Mouse (Mus musculus): ENCODE results near the gene Sec22b. TPM values are rescaled to one million over a fixed set of nuclear protein-coding genes. Genes with fewer than 3 reads are reported as not detected.

The Sec22b gene
- 42.0 to 57.1 TPM (median 50.8 TPM) in 4 replicates for total RNA-seq (2023)

GRCm38 (mm10) chr3:97900516-97901490, at the start of gene Sec22b:
Gene Sec22b (plus strand): TSS chr3:97901190.

DNA sequence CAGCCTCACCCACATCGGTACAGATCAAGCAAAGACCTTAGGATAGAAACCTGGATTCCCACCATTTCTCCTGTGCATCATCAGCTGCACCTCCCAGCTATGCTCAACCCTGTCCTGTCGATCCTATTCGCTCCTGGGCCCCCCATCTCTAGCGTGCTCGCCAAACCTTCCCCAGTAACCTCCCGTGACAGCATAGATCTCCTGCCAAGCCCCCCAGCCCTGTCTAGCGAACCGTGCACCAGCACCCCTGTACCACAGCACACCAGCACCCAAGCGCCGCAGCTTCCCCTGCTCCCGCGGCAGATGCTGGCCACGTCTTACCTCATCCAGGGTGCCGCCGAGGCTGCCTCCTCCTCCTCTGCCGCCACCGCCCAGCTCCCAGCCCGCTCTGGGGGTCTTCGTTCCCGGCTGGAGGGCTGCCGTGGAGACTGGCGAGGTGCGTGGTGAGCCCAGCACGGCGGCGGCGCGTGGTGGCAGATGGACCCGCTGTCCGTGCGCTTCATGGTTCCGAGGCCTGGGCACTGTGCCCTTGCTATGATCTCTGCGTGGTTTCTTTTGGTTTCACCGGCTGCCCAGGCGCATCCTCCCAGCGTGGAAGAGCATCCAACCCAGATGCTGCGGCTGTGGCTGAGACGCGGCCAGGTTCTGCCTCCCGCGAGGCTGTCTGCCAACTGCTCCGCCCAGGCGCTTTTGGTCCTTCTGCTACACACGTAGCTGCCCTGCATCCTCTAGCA, 12.7 kb upstream of the Sec22b start, which contains the start of gene Pde4dip:
Pde4dip (minus strand) TSS at position 540 of the 734 bp plus-strand sequence.

Other genes starting within 250 kb of the Sec22b start
- 8.1 to 10.1 TPM (median 8.5 TPM) in 4 replicates for gene Prkab2, start 243.0 kb upstream of the Sec22b start, total RNA-seq (2023)
- not detected in 4 replicates for gene Gm17651, start 226.5 kb upstream of the Sec22b start, total RNA-seq (2023)
- 16.5 to 21.0 TPM (median 18.9 TPM) in 4 replicates for gene Pde4dip, start 12.5 kb upstream of the Sec22b start, total RNA-seq (2023)
- 284 to 292 TPM (median 288 TPM) in 4 replicates for gene Notch2, start 112.3 kb downstream of the Sec22b start, total RNA-seq (2023)

Measured in B cell, adult 62 days (primary cell).